Mouse (Mus musculus): ENCODE data around the gene Lif. TPM values are rescaled to one million over a fixed set of nuclear protein-coding genes. Genes with fewer than 3 reads are reported as not detected.

Gene Lif
- polyA plus RNA-seq, 1 experiment from 2014 or later, result 0.15 TPM

- WGBS, result under 1% methylated on average over 56 of the region's 61 CpGs
- Histone ChIP-seq H3K4me1 (peaks cover 41% of the 10 kb centered on the region), H3K9me3 (no peaks in the 10 kb centered on the region), H3K9ac (peak overlapping the region; percentile 71), H3K27me3 (peaks cover 68% of the 10 kb centered on the region), H3K27ac (no peak overlapping the region), H3K36me3 (no peaks in the 10 kb centered on the region), H3K4me2 (peak overlapping the region; percentile 96), H3K4me3 (peak overlapping the region; percentile 61)
- 0 out of 2 replicates have a peak, but pooled peaks have one; percentile 8 for ATAC-seq (ENCODE audit: insufficient number of reproducible peaks, insufficient read depth, low FRiP score, low TSS enrichment, low read depth)
Measured at GRCm38 (mm10) chr11:4266271-4267201, 9.2 kb downstream of the Lif start.

GRCm38 (mm10) chr11:4267202-4267578, 9.8 kb downstream of the Lif start:
- H3K4me1 ChIP-seq, result peaks cover 35% of the 10 kb centered on the region
- WGBS, result 6% methylated on average over 13 of the region's 13 CpGs

GRCm38 (mm10) chr11:4268500-4268899, 11.1 kb downstream of the Lif start:
- no peaks in the 10 kb centered on the region for H3K36me3 ChIP-seq
- no peak overlapping the region for H3K27ac ChIP-seq
- ATAC-seq (ENCODE audit: insufficient number of reproducible peaks, insufficient read depth, low FRiP score, low TSS enrichment, low read depth), result no peak
- no peak overlapping the region for H3K4me3 ChIP-seq
- 80% methylated on average over 6 of the region's 6 CpGs for whole genome bisulfite sequencing
- H3K4me1 ChIP-seq, result peaks cover 23% of the 10 kb centered on the region
- H3K4me2 ChIP-seq, result no peak overlapping the region
- H3K9ac ChIP-seq, result no peak overlapping the region
- no peaks in the 10 kb centered on the region for H3K9me3 ChIP-seq
- peaks cover 66% of the 10 kb centered on the region for H3K27me3 ChIP-seq

More at GRCm38 (mm10) chr11:4267202-4267578, 9.8 kb downstream of the Lif start:
- no peaks in the 10 kb centered on the region for H3K9me3 ChIP-seq
- H3K36me3 ChIP-seq, result no peaks in the 10 kb centered on the region
- no peak for ATAC-seq (ENCODE audit: insufficient number of reproducible peaks, insufficient read depth, low FRiP score, low TSS enrichment, low read depth)
- H3K4me3 ChIP-seq, result peak overlapping the region; percentile 61
- peak overlapping the region; percentile 71; the same call in 1 of the 2 replicates for H3K9ac ChIP-seq
- no peak overlapping the region for H3K27ac ChIP-seq
- peak overlapping the region; percentile 96 for H3K4me2 ChIP-seq
- peaks cover 68% of the 10 kb centered on the region for H3K27me3 ChIP-seq

GRCm38 (mm10) chr11:4270744-4271459, 13.5 kb downstream of the Lif start:
- Histone ChIP-seq H3K9me3 (no peaks in the 10 kb centered on the region), H3K27me3 (peaks cover 42% of the 10 kb centered on the region), H3K4me1 (peaks cover 17% of the 10 kb centered on the region), H3K4me2 (peak overlapping the region; percentile 24), H3K4me3 (no peak overlapping the region), H3K36me3 (no peaks in the 10 kb centered on the region), H3K27ac (peak overlapping the region; percentile 89), H3K9ac (0 out of 2 replicates have a peak overlapping the region, but pooled peaks have one; percentile 1)
- peak; percentile 33; the same call in 1 of the 2 replicates for ATAC-seq (ENCODE audit: insufficient number of reproducible peaks, insufficient read depth, low FRiP score, low TSS enrichment, low read depth)
- 19% methylated on average over 19 of the region's 20 CpGs for WGBS

GRCm38 (mm10) chr11:4271544-4271943, 14.2 kb downstream of the Lif start:
- Histone ChIP-seq H3K4me2 (peak overlapping the region; percentile 24), H3K27me3 (peaks cover 36% of the 10 kb centered on the region), H3K36me3 (no peaks in the 10 kb centered on the region), H3K4me1 (peaks cover 21% of the 10 kb centered on the region), H3K9me3 (no peaks in the 10 kb centered on the region), H3K4me3 (no peak overlapping the region), H3K27ac (peak overlapping the region; percentile 89; the same call in 1 of the 2 replicates), H3K9ac (0 out of 2 replicates have a peak overlapping the region, but pooled peaks have one; percentile 1)
- whole genome bisulfite sequencing, result 57% methylated on average over 11 of the region's 11 CpGs
- no peak for ATAC-seq (ENCODE audit: insufficient number of reproducible peaks, insufficient read depth, low FRiP score, low TSS enrichment, low read depth)

GRCm38 (mm10) chr11:4276411-4276861, 19.1 kb downstream of the Lif start:
- no peak overlapping the region for H3K4me3 ChIP-seq
- 0 out of 2 replicates have a peak overlapping the region, but pooled peaks have one; percentile 0 for H3K9ac ChIP-seq
- no peaks in the 10 kb centered on the region for H3K36me3 ChIP-seq
- H3K27ac ChIP-seq, result no peak overlapping the region
- no peak overlapping the region for H3K4me2 ChIP-seq
- peaks cover 17% of the 10 kb centered on the region for H3K4me1 ChIP-seq
- no peaks in the 10 kb centered on the region for H3K9me3 ChIP-seq
- 48% methylated on average over 11 of the region's 11 CpGs for WGBS
- no peaks in the 10 kb centered on the region for H3K27me3 ChIP-seq
- no peak for ATAC-seq (ENCODE audit: insufficient number of reproducible peaks, insufficient read depth, low FRiP score, low TSS enrichment, low read depth)

- Histone ChIP-seq H3K4me2 (no peak overlapping the region), H3K4me3 (no peak overlapping the region), H3K36me3 (no peaks in the 10 kb centered on the region), H3K27ac (no peak overlapping the region), H3K9ac (no peak overlapping the region), H3K9me3 (no peaks in the 10 kb centered on the region), H3K4me1 (peaks cover 16% of the 10 kb centered on the region), H3K27me3 (no peaks in the 10 kb centered on the region)
- ATAC-seq (ENCODE audit: insufficient number of reproducible peaks, insufficient read depth, low FRiP score, low TSS enrichment, low read depth), result no peak
- 50% methylated on average over 7 of the region's 7 CpGs for WGBS
Measured at GRCm38 (mm10) chr11:4279909-4280308, 22.6 kb downstream of the Lif start.

- Histone ChIP-seq H3K9me3 (no peaks in the 10 kb centered on the region), H3K4me1 (peaks cover 13% of the 10 kb centered on the region), H3K36me3 (no peaks in the 10 kb centered on the region), H3K4me3 (no peak overlapping the region), H3K27ac (no peak overlapping the region), H3K27me3 (no peaks in the 10 kb centered on the region), H3K4me2 (no peak overlapping the region), H3K9ac (no peak overlapping the region)
- 82% methylated on average over 6 of the region's 6 CpGs for WGBS
- no peak for ATAC-seq (ENCODE audit: insufficient number of reproducible peaks, insufficient read depth, low FRiP score, low TSS enrichment, low read depth)
Measured at GRCm38 (mm10) chr11:4281852-4282251, 24.5 kb downstream of the Lif start.

- ATAC-seq (ENCODE audit: insufficient number of reproducible peaks, insufficient read depth, low FRiP score, low TSS enrichment, low read depth), result no peak
- H3K27ac ChIP-seq, result no peak overlapping the region
Measured at GRCm38 (mm10) chr11:4283627-4284026, 26.3 kb downstream of the Lif start.

GRCm38 (mm10) chr11:4289280-4289679, 31.9 kb downstream of the Lif start:
- WGBS, result 59% methylated on average over 3 of the region's 3 CpGs

More at GRCm38 (mm10) chr11:4283627-4284026, 26.3 kb downstream of the Lif start:
- WGBS, result 8% methylated on average over 4 of the region's 4 CpGs
- no peak overlapping the region for H3K9ac ChIP-seq
- H3K4me3 ChIP-seq, result no peak overlapping the region
- H3K4me1 ChIP-seq, result peaks cover 13% of the 10 kb centered on the region
- H3K9me3 ChIP-seq, result no peaks in the 10 kb centered on the region
- no peaks in the 10 kb centered on the region for H3K27me3 ChIP-seq
- no peaks in the 10 kb centered on the region for H3K36me3 ChIP-seq
- no peak overlapping the region for H3K4me2 ChIP-seq

GRCm38 (mm10) chr11:4291639-4292038, 34.3 kb downstream of the Lif start:
- Histone ChIP-seq H3K9ac (no peak overlapping the region), H3K4me2 (no peak overlapping the region), H3K4me1 (peaks cover 3% of the 10 kb centered on the region; the same call in 1 of the 2 replicates), H3K4me3 (no peak overlapping the region), H3K36me3 (no peaks in the 10 kb centered on the region), H3K27ac (no peak overlapping the region), H3K27me3 (peaks cover 4% of the 10 kb centered on the region; the same call in 1 of the 2 replicates), H3K9me3 (no peaks in the 10 kb centered on the region)
- 73% methylated on average over 6 of the region's 6 CpGs for WGBS
- no peak for ATAC-seq (ENCODE audit: insufficient number of reproducible peaks, insufficient read depth, low FRiP score, low TSS enrichment, low read depth)

More at GRCm38 (mm10) chr11:4289280-4289679, 31.9 kb downstream of the Lif start:
- Histone ChIP-seq H3K4me1 (peaks cover 4% of the 10 kb centered on the region; the same call in 1 of the 2 replicates), H3K27ac (no peak overlapping the region), H3K27me3 (no peaks in the 10 kb centered on the region), H3K9ac (no peak overlapping the region), H3K9me3 (no peaks in the 10 kb centered on the region), H3K36me3 (no peaks in the 10 kb centered on the region), H3K4me2 (no peak overlapping the region), H3K4me3 (no peak overlapping the region)
- ATAC-seq (ENCODE audit: insufficient number of reproducible peaks, insufficient read depth, low FRiP score, low TSS enrichment, low read depth), result no peak
